Mouse (Mus musculus) MEL (cell line): ENCODE measurements around the gene Vmp1. TPM values are rescaled to one million over a fixed set of nuclear protein-coding genes. Genes with fewer than 3 reads are reported as not detected.

Experiments
- DNase-seq: peaks from one replicate; pipeline ENCODE4 v3.0.0; 2011; ENCODE audit warnings: low read depth, low spot score
- H3K27ac ChIP-seq: 2 replicates; pipeline ENCODE4 v1.5.1; 2012; ENCODE audit warnings: low read depth, mild to moderate bottlenecking, control low read depth, low read length, moderate library complexity; ENCODE audit not compliant: control insufficient read depth
- H3K27me3 ChIP-seq, 2 experiments: fragments of 150-350 bp in 1 of 2; sonication (generic) in 1 of 2; 2 replicates each; pipeline ENCODE4 v1.6.1; 2012; ENCODE audit warnings: low read length in 2 of 2, mild to moderate bottlenecking in 2 of 2, improper control_type of control experiment in 1 of 2, moderate library complexity in 1 of 2; ENCODE audit not compliant: insufficient read depth in 2 of 2, control insufficient read depth in 1 of 2
- H3K36me3 ChIP-seq, 2 experiments: 2 replicates each; pipeline ENCODE4 v1.6.1; 2012 to 2014; ENCODE audit warnings: low read length in 2 of 2, improper control_type of control experiment in 1 of 2, inconsistent platforms in 1 of 2, mild to moderate bottlenecking in 1 of 2; ENCODE audit not compliant: insufficient read depth in 2 of 2, control insufficient read depth in 1 of 2
- H3K4me1 ChIP-seq, 2 experiments: fragments of 150-350 bp in 1 of 2; sonication (generic) in 1 of 2; 2 replicates each; pipeline ENCODE4 v1.6.1; 2012; ENCODE audit warnings: low read length in 2 of 2, improper control_type of control experiment in 1 of 2, mild to moderate bottlenecking in 1 of 2; ENCODE audit not compliant: insufficient read depth in 2 of 2, control insufficient read depth in 1 of 2
- H3K4me3 ChIP-seq, 2 experiments: fragments of 150-350 bp in 1 of 2; sonication (generic) in 1 of 2; 2 replicates each; pipeline ENCODE4 v1.5.1; 2012; ENCODE audit warnings: low read depth in 2 of 2, low read length in 2 of 2, mild to moderate bottlenecking in 2 of 2, moderate library complexity in 2 of 2, control low read depth in 1 of 2, improper control_type of control experiment in 1 of 2; ENCODE audit not compliant: control insufficient read depth in 1 of 2, insufficient read depth in 1 of 2
- H3K79me2 ChIP-seq: 2 replicates; pipeline ENCODE4 v1.6.1; 2012; ENCODE audit warnings: mild to moderate bottlenecking, low read length, moderate library complexity; ENCODE audit not compliant: control insufficient read depth, poor library complexity, insufficient read depth
- H3K9ac ChIP-seq: 2 replicates; pipeline ENCODE4 v1.6.1; 2012; ENCODE audit warnings: low read depth, mild to moderate bottlenecking, control low read depth, low read length, moderate library complexity; ENCODE audit not compliant: control insufficient read depth, poor library complexity, severe bottlenecking
- H3K9me3 ChIP-seq: fragments of 150-350 bp; sonication (generic); replicated peaks from 2 replicates; pipeline ENCODE4 v1.6.1; 2012; ENCODE audit warnings: mild to moderate bottlenecking, low read length, improper control_type of control experiment, moderate library complexity; ENCODE audit not compliant: insufficient read depth
- BHLHE40 ChIP-seq: IDR thresholded peaks from 2 replicates; pipeline ENCODE4 v1.6.1; 2012; ENCODE audit warnings: low read depth, mild to moderate bottlenecking, inconsistent platforms, low read length, improper control_type of control experiment, borderline replicate concordance
- CHD1 ChIP-seq: IDR thresholded peaks from 2 replicates; pipeline ENCODE4 v1.6.1; 2012; ENCODE audit warnings: low read depth, mild to moderate bottlenecking, inconsistent platforms, low read length, improper control_type of control experiment
- CHD2 ChIP-seq: IDR thresholded peaks from 2 replicates; pipeline ENCODE4 v1.6.1; 2011; ENCODE audit warnings: low read length, improper control_type of control experiment
- CTCF ChIP-seq, 3 experiments: IDR thresholded peaks in 2 of 3; conservative IDR thresholded peaks in 1 of 3; 2 replicates each; pipeline ENCODE4 v1.5.1; 2011 to 2012; ENCODE audit warnings: low read length in 3 of 3, low read depth in 2 of 3, mild to moderate bottlenecking in 2 of 3, improper control_type of control experiment in 1 of 3, inconsistent platforms in 1 of 3, mixed read lengths in 1 of 3, moderate library complexity in 1 of 3; ENCODE audit not compliant: control insufficient read depth in 1 of 3, insufficient read depth in 1 of 3, poor library complexity in 1 of 3, severe bottlenecking in 1 of 3
- E2F4 ChIP-seq: IDR thresholded peaks from 2 replicates; pipeline ENCODE4 v1.6.1; 2011; ENCODE audit warnings: low read depth, low read length, improper control_type of control experiment, borderline replicate concordance
- EP300 ChIP-seq, 2 experiments: IDR thresholded peaks; 2 replicates each; pipeline ENCODE4 v1.6.1; 2011; ENCODE audit warnings: improper control_type of control experiment in 2 of 2, low read length in 2 of 2, low read depth in 1 of 2, mild to moderate bottlenecking in 1 of 2
- GABPA ChIP-seq: IDR thresholded peaks from 2 replicates; pipeline ENCODE4 v1.6.1; 2012; ENCODE audit warnings: low read depth, mild to moderate bottlenecking, inconsistent platforms, low read length, improper control_type of control experiment, moderate library complexity
- JUND ChIP-seq: IDR thresholded peaks from 2 replicates; pipeline ENCODE4 v1.6.1; 2011; ENCODE audit warnings: low read depth, mild to moderate bottlenecking, improper control_type of control experiment, low read length
- KAT2A ChIP-seq: conservative IDR thresholded peaks from 2 replicates; pipeline ENCODE4 v1.6.1; 2012; ENCODE audit warnings: low read depth, low read length, improper control_type of control experiment, inconsistent platforms
- MAFK ChIP-seq: IDR thresholded peaks from 2 replicates; pipeline ENCODE4 v1.6.1; 2011; ENCODE audit warnings: low read depth, mild to moderate bottlenecking, low read length, improper control_type of control experiment, borderline replicate concordance
- MAX ChIP-seq: IDR thresholded peaks from 2 replicates; pipeline ENCODE4 v1.6.1; 2011; ENCODE audit warnings: low read length, improper control_type of control experiment
- MAZ ChIP-seq: IDR thresholded peaks from 2 replicates; pipeline ENCODE4 v1.6.1; 2012; ENCODE audit warnings: low read depth, mild to moderate bottlenecking, inconsistent platforms, low read length, improper control_type of control experiment
- MEF2A ChIP-seq: IDR thresholded peaks from 2 replicates; pipeline ENCODE4 v1.6.1; 2014; ENCODE audit warnings: low read depth, mild to moderate bottlenecking, inconsistent platforms, low read length, improper control_type of control experiment; ENCODE audit not compliant: poor library complexity, insufficient replicate concordance, severe bottlenecking; ENCODE audit errors: extremely low read depth
- MXI1 ChIP-seq: IDR thresholded peaks from 2 replicates; pipeline ENCODE4 v1.6.1; 2011; ENCODE audit warnings: mild to moderate bottlenecking, low read depth, low read length, improper control_type of control experiment
- MYB ChIP-seq: IDR thresholded peaks from 2 replicates; pipeline ENCODE4 v1.6.1; 2011; ENCODE audit warnings: mild to moderate bottlenecking, low read depth, low read length, improper control_type of control experiment
- MYC ChIP-seq: IDR thresholded peaks from 2 replicates; pipeline ENCODE4 v1.6.1; 2011; ENCODE audit warnings: low read depth, mild to moderate bottlenecking, low read length, improper control_type of control experiment, moderate library complexity
- NRF1 ChIP-seq: IDR thresholded peaks from 2 replicates; pipeline ENCODE4 v1.6.1; 2014; ENCODE audit warnings: low read depth, mild to moderate bottlenecking, inconsistent platforms, low read length, improper control_type of control experiment, moderate library complexity; ENCODE audit not compliant: poor library complexity, insufficient read depth, severe bottlenecking
- POLR2A ChIP-seq, 2 experiments: IDR thresholded peaks; 2 replicates each; pipeline ENCODE4 v1.6.1; 2011 to 2012; ENCODE audit warnings: low read length in 2 of 2, mild to moderate bottlenecking in 2 of 2, control low read depth in 1 of 2, improper control_type of control experiment in 1 of 2, low read depth in 1 of 2, moderate library complexity in 1 of 2; ENCODE audit not compliant: control insufficient read depth in 1 of 2, insufficient read depth in 1 of 2, poor library complexity in 1 of 2
- POLR2AphosphoS2 ChIP-seq: IDR thresholded peaks from 2 replicates; pipeline ENCODE4 v1.6.1; 2011; ENCODE audit warnings: low read length, improper control_type of control experiment
- POLR2AphosphoS5 ChIP-seq: IDR thresholded peaks from 2 replicates; pipeline ENCODE4 v1.6.1; 2012; ENCODE audit warnings: low read depth, borderline replicate concordance, mild to moderate bottlenecking, inconsistent platforms, low read length, moderate library complexity, mixed read lengths
- RAD21 ChIP-seq: IDR thresholded peaks from 2 replicates; pipeline ENCODE4 v1.6.1; 2011; ENCODE audit warnings: mild to moderate bottlenecking, low read depth, low read length, improper control_type of control experiment
- RCOR1 ChIP-seq: IDR thresholded peaks from 2 replicates; pipeline ENCODE4 v1.6.1; 2012; ENCODE audit warnings: low read depth, mild to moderate bottlenecking, inconsistent platforms, low read length, improper control_type of control experiment
- SIN3A ChIP-seq: IDR thresholded peaks from 2 replicates; pipeline ENCODE4 v1.6.1; 2012; ENCODE audit warnings: low read length, improper control_type of control experiment, inconsistent platforms
- SMC3 ChIP-seq: IDR thresholded peaks from 2 replicates; pipeline ENCODE4 v1.6.1; 2011; ENCODE audit warnings: low read depth, low read length, improper control_type of control experiment
- TCF12 ChIP-seq: IDR thresholded peaks from 2 replicates; pipeline ENCODE4 v1.6.1; 2014; ENCODE audit warnings: low read depth, mild to moderate bottlenecking, inconsistent platforms, low read length, improper control_type of control experiment, moderate library complexity
- UBTF ChIP-seq: IDR thresholded peaks from 2 replicates; pipeline ENCODE4 v1.6.1; 2012; ENCODE audit warnings: low read depth, mild to moderate bottlenecking, inconsistent platforms, low read length, improper control_type of control experiment, moderate library complexity, borderline replicate concordance; ENCODE audit not compliant: insufficient read depth
- USF1 ChIP-seq: IDR thresholded peaks from 2 replicates; pipeline ENCODE4 v1.6.1; 2014; ENCODE audit warnings: low read depth, mild to moderate bottlenecking, inconsistent platforms, low read length, improper control_type of control experiment, moderate library complexity
- ZC3H11A ChIP-seq: IDR thresholded peaks from 2 replicates; pipeline ENCODE4 v1.6.1; 2012; ENCODE audit warnings: low read depth, mild to moderate bottlenecking, inconsistent platforms, low read length, improper control_type of control experiment
- ZKSCAN1 ChIP-seq: IDR thresholded peaks from 2 replicates; pipeline ENCODE4 v1.6.1; 2012; ENCODE audit warnings: low read depth, mild to moderate bottlenecking, inconsistent platforms, low read length, improper control_type of control experiment, moderate library complexity
- ZMIZ1 ChIP-seq: IDR thresholded peaks from 2 replicates; pipeline ENCODE4 v1.6.1; 2012; ENCODE audit warnings: low read depth, mild to moderate bottlenecking, inconsistent platforms, low read length, improper control_type of control experiment, moderate library complexity
- polyA plus RNA-seq, 2 experiments: library from polyadenylated mRNA; stranded (reverse) in 1 of 2; unstranded in 1 of 2; fragments of >175 nt in 1 of 2; fragments of >200 nt in 1 of 2; gene quantifications; 2 replicates each; pipeline versions ENCODE4 v1.2.1 to v1.2.4; 2012; ENCODE audit warnings: low replicate concordance in 2 of 2, low read depth in 1 of 2; ENCODE audit not compliant: insufficient read length in 2 of 2, insufficient read depth in 1 of 2, missing spikeins in 1 of 2
- total RNA-seq: library from RNA; depleted of rRNA; stranded (reverse); fragments of 300-350 nt; gene quantifications from 2 replicates; pipeline ENCODE4 v1.2.3, GENCODE M21; 2012

Vmp1 gene
- total and polyA plus RNA-seq, 3 experiments = 61.8 to 94.9 TPM; not detected in 1

GRCm38 (mm10) chr11:86573646-86574231 lies 109.9 kb downstream of the Vmp1 start:
- Histone ChIP-seq H3K9ac (no peak overlapping the region), H3K36me3 (peaks cover 0 to 10% of the 10 kb centered on the region in 2 experiments; a peak in 2 of 4 replicates), H3K4me3 (no peak overlapping the region), H3K27me3 (no peaks in the 10 kb centered on the region), H3K9me3 (no peaks in the 10 kb centered on the region), H3K4me1 (peaks cover 0 to 14% of the 10 kb centered on the region in 2 experiments; a peak in 2 of 4 replicates), H3K27ac (no peak overlapping the region), H3K79me2 (no peaks in the 10 kb centered on the region)
- DNase-seq = no peak
- no peak for TF ChIP-seq ZMIZ1
- no peak for TF ChIP-seq SIN3A
- no peak for TF ChIP-seq E2F4
- no peak for TF ChIP-seq CHD2
- TF ChIP-seq RCOR1 = no peak
- no peak for TF ChIP-seq UBTF
- no peak for TF ChIP-seq MAX

- H3K36me3 ChIP-seq = peaks cover 0 to 6% of the 10 kb centered on the region in 2 experiments; a peak in 2 of 4 replicates
- no peak overlapping the region for H3K27ac ChIP-seq
- no peak for DNase-seq
- H3K27me3 ChIP-seq = no peaks in the 10 kb centered on the region
- no peaks in the 10 kb centered on the region for H3K9me3 ChIP-seq
- no peak overlapping the region for H3K4me3 ChIP-seq
- peaks cover 0 to 9% of the 10 kb centered on the region in 2 experiments; a peak in 2 of 4 replicates for H3K4me1 ChIP-seq
- no peak overlapping the region for H3K9ac ChIP-seq
- H3K79me2 ChIP-seq = no peaks in the 10 kb centered on the region
- TF ChIP-seq POLR2AphosphoS2 = no peak
- TF ChIP-seq MEF2A = no peak
- TF ChIP-seq UBTF = no peak
- no peak for TF ChIP-seq E2F4
- no peak for TF ChIP-seq MYC
- TF ChIP-seq CTCF (IDR thresholded peaks at IDR 0.05 in 2 of 3, conservative IDR thresholded peaks at IDR 0.05 in 1 of 3; ENCODE audit: control insufficient read depth in 1 of 3, insufficient read depth in 1 of 3, low read depth in 2 of 3, low read length in 3 of 3, poor library complexity in 1 of 3, severe bottlenecking in 1 of 3) = peak in 2 of 3 experiments; percentile 7 to 51; a peak in 2 of 6 replicates
- TF ChIP-seq RAD21 = peak; percentile 44
- no peak for TF ChIP-seq EP300 (IDR thresholded peaks at IDR 0.05; ENCODE audit: low read depth in 1 of 2, low read length in 2 of 2)
- TF ChIP-seq RCOR1 = no peak
- TF ChIP-seq MAZ = no peak
- TF ChIP-seq USF1 = no peak
- no peak for TF ChIP-seq CHD1
- TF ChIP-seq MYB = no peak
- no peak for TF ChIP-seq MAFK
- TF ChIP-seq MXI1 = no peak
- no peak for TF ChIP-seq SIN3A
- TF ChIP-seq TCF12 = no peak
- TF ChIP-seq POLR2AphosphoS5 = no peak
- TF ChIP-seq GABPA = no peak
- TF ChIP-seq ZC3H11A = peak; percentile 64
- TF ChIP-seq POLR2A (IDR thresholded peaks at IDR 0.05; ENCODE audit: control insufficient read depth in 1 of 2, insufficient read depth in 1 of 2, low read depth in 1 of 2, low read length in 2 of 2, poor library complexity in 1 of 2) = no peak
- no peak for TF ChIP-seq ZKSCAN1
- TF ChIP-seq SMC3 = peak; percentile 75
- TF ChIP-seq BHLHE40 = no peak
- no peak for TF ChIP-seq MAX
- TF ChIP-seq KAT2A = no peak
- no peak for TF ChIP-seq NRF1
- TF ChIP-seq JUND = no peak
Observed at GRCm38 (mm10) chr11:86572623-86573022, 111.0 kb downstream of the Vmp1 start.
